Mouse (Mus musculus) left cerebral cortex, postnatal 36 days (tissue): ENCODE measurements around the gene Wtap. TPM values are rescaled to one million over a fixed set of nuclear protein-coding genes. Genes with fewer than 3 reads are reported as not detected.

Source experiments
- total RNA-seq, 2 experiments: library from RNA; stranded (reverse); gene quantifications; 2 replicates each; pipeline ENCODE4 v1.2.3; 2021

Gene Wtap
- total RNA-seq, 2 experiments from 2014 or later = 47.6 to 51.5 TPM

Other genes with a start within 250 kb of the Wtap start
- 10 to 100 TPM; 27.0 to 27.7 TPM for gene Igf2r, start 224.5 kb downstream of the Wtap start, total RNA-seq
- gene Mas1, start 126.0 kb downstream of the Wtap start, total RNA-seq = 10 to 100 TPM; 27.4 to 35.8 TPM
- under 1 TPM in 1 of 2 experiments, not detected in 1; 0.37 TPM for gene Mrgprh, start 118.1 kb downstream of the Wtap start, total RNA-seq
- 1 to 10 TPM; 1.4 to 1.8 TPM for gene Pnldc1, start 83.9 kb downstream of the Wtap start, total RNA-seq
- gene Tcp1, start 78.5 kb downstream of the Wtap start, total RNA-seq = 100 to 1,000 TPM; 193 to 198 TPM
- gene Mrpl18, start 77.8 kb downstream of the Wtap start, total RNA-seq = 10 to 100 TPM; 54.0 to 56.0 TPM
- 1 to 10 TPM; 3.9 to 4.3 TPM for gene Acat3, start 53.6 kb downstream of the Wtap start, total RNA-seq
- 10 to 100 TPM; 52.7 to 68.9 TPM for gene Acat2, start 33.4 kb downstream of the Wtap start, total RNA-seq
- 100 to 1,000 TPM; 272 to 281 TPM for gene Sod2, start 12.7 kb upstream of the Wtap start, total RNA-seq
- not detected for gene Gpr31b, start 58.1 kb upstream of the Wtap start, total RNA-seq
- gene Tcp10b, start 66.9 kb upstream of the Wtap start, total RNA-seq = under 1 TPM; 0.20 to 0.47 TPM
- gene Unc93a, start 137.6 kb upstream of the Wtap start, total RNA-seq = under 1 TPM in 1 of 2 experiments, not detected in 1; 0.15 TPM
- gene Smok2a, start 227.0 kb upstream of the Wtap start, total RNA-seq = not detected
- not detected for gene Smok2b, start 236.1 kb upstream of the Wtap start, total RNA-seq